Mouse (Mus musculus) bone marrow, adult 2 months (tissue): ENCODE measurements around the gene Elmo1.

Experiments used
- CTCF ChIP-seq: fragments of 200-500 bp; IDR thresholded peaks from 2 replicates; pipeline ENCODE4 v1.5.1; 2011; ENCODE audit warnings: low read length, control low read depth; ENCODE audit not compliant: control insufficient read depth, insufficient read depth
- POLR2A ChIP-seq: fragments of 200-500 bp; IDR thresholded peaks from 2 replicates; pipeline ENCODE4 v1.6.1; 2011; ENCODE audit warnings: low read depth, mild to moderate bottlenecking, control low read depth, low read length, borderline replicate concordance; ENCODE audit not compliant: control insufficient read depth

DNA sequence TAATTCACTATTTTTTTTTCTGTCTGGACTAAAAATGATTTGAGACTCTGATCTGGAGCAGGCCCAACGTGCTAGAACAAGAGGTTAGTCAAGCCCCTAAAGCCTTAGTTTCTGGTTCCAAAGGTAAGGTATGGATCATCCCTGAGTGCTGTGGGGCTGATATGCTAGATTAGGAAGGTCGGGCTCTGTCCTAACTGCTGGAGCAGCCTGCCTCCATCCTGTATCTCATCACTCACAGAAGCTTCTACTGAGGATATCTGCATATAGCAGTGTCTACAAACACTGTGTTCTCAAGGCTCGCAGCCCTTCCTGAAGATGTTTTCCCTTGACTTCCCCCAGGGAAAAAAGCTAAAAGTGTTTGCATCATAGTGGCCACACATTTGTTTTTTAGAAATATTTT, 496.1 kb downstream of the Elmo1 start:
- no peak for TF ChIP-seq CTCF
- TF ChIP-seq POLR2A: no peak
